22 mouse cellular contexts compared by ENCODE assay signal in the genomic region with DNA sequence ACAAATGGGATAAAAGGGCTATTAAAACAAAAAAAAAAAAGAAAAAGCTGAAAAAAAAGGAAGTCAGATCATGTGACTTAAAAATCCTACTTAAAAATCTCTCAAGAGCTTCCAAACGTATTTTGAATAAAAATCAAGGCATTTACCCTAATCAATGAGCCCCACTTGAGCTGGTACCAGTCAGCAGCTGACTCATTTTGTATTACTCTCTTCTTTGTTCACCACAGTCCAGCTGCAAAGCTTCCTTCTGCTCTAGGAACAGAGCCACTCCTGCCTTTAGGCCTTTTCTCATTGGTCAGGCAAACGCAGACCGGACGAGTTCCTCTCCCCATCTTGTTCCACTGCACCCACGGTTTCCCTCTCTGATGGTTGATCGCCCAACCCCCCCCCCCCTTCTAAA. TPM values are rescaled to one million over a fixed set of nuclear protein-coding genes. Genes with fewer than 3 reads are reported as not detected.
DNase-seq lines count a peak whose midpoint lies in the region; ATAC-seq and TF ChIP-seq lines count a peak whose summit lies in the region.
"Had no signal": no experiment of that assay in that cellular context is flagged by ENCODE, and none has a peak within 500 bp of the region (broad histone marks: within the 10 kb centered on the region; RNA-seq: fewer than 3 reads in every experiment).

No protein-coding gene starts in this region.

- no peak overlapping the region for H3K27ac ChIP-seq in forebrain, embryonic 13.5 days
- H3K27ac ChIP-seq in forebrain, embryonic 16.5 days (ENCODE audit: low read length), result no peak overlapping the region
- H3K27ac ChIP-seq in layer of hippocampus, adult 2 months, result peak overlapping the region; percentile 54
- H3K27ac ChIP-seq in bone marrow macrophage, adult 2 months (ENCODE audit: insufficient read depth, low read depth, low read length), result peak overlapping the region; percentile 15; the same call in 1 of the 2 replicates
- H3K27ac ChIP-seq: embryonic facial prominence, embryonic 13.5 days; gastrocnemius, adult 2 months; heart, embryonic 10.5 days; heart, embryonic 15.5 days; hindbrain, embryonic 13.5 days; hindbrain, postnatal 0 days had no signal

- 64% methylated on average over 6 of the region's 6 CpGs for WGBS in forebrain, embryonic 13.5 days
- 71% methylated on average over 6 of the region's 6 CpGs for WGBS in forebrain, embryonic 16.5 days

- H3K27me3 ChIP-seq in forebrain, embryonic 13.5 days, result no peaks in the 10 kb centered on the region
- no peaks in the 10 kb centered on the region for H3K27me3 ChIP-seq in forebrain, embryonic 16.5 days (replicated peaks; ENCODE audit: control insufficient read depth, insufficient read depth, low read length)
- H3K27me3 ChIP-seq: embryonic facial prominence, embryonic 13.5 days; heart, embryonic 15.5 days; hindbrain, embryonic 13.5 days had no signal

- peak; percentile 82; the same call in 1 of the 2 replicates for ATAC-seq in forebrain, embryonic 13.5 days
- ATAC-seq in forebrain, embryonic 16.5 days, result no peak
- ATAC-seq: hindbrain, postnatal 0 days had no signal

- no peak overlapping the region for H3K4me2 ChIP-seq in forebrain, embryonic 13.5 days
- H3K4me2 ChIP-seq in forebrain, embryonic 16.5 days (ENCODE audit: low read length), result no peak overlapping the region
- H3K4me2 ChIP-seq: embryonic facial prominence, embryonic 13.5 days; heart, embryonic 15.5 days; hindbrain, embryonic 13.5 days had no signal

- H3K9me3 ChIP-seq in forebrain, embryonic 13.5 days (replicated peaks), result no peaks in the 10 kb centered on the region
- no peaks in the 10 kb centered on the region for H3K9me3 ChIP-seq in forebrain, embryonic 16.5 days (ENCODE audit: control insufficient read depth, low read length)
- H3K9me3 ChIP-seq: embryonic facial prominence, embryonic 13.5 days; G1E; heart, embryonic 10.5 days; heart, embryonic 15.5 days; hindbrain, embryonic 13.5 days had no signal

- H3K4me3 ChIP-seq in forebrain, embryonic 13.5 days, result no peak overlapping the region
- no peak overlapping the region for H3K4me3 ChIP-seq in forebrain, embryonic 16.5 days (replicated peaks; ENCODE audit: low read length)
- no peak overlapping the region for H3K4me3 ChIP-seq in layer of hippocampus, adult 2 months
- no peak overlapping the region for H3K4me3 ChIP-seq in bone marrow macrophage, adult 2 months (ENCODE audit: insufficient read depth, low read length)
- H3K4me3 ChIP-seq: embryonic facial prominence, embryonic 13.5 days; gastrocnemius, adult 2 months; heart, embryonic 10.5 days; heart, embryonic 15.5 days; hindbrain, embryonic 13.5 days had no signal

- H3K4me1 ChIP-seq in forebrain, embryonic 13.5 days, result no peaks in the 10 kb centered on the region
- peaks cover 2% of the 10 kb centered on the region; the same call in 1 of the 2 replicates for H3K4me1 ChIP-seq in forebrain, embryonic 16.5 days (replicated peaks; ENCODE audit: control insufficient read depth, insufficient read depth, low read length)
- H3K4me1 ChIP-seq in bone marrow macrophage, adult 2 months (ENCODE audit: control insufficient read depth, insufficient read depth, low read length), result peaks cover 9% of the 10 kb centered on the region
- H3K4me1 ChIP-seq: hindbrain, embryonic 13.5 days had no signal

- H3K9ac ChIP-seq in forebrain, embryonic 13.5 days, result no peak overlapping the region
- no peak overlapping the region for H3K9ac ChIP-seq in forebrain, embryonic 16.5 days (replicated peaks; ENCODE audit: low read depth, low read length)
- H3K9ac ChIP-seq: embryonic facial prominence, embryonic 13.5 days; heart, embryonic 15.5 days; hindbrain, embryonic 13.5 days had no signal

- no peaks in the 10 kb centered on the region for H3K36me3 ChIP-seq in forebrain, embryonic 13.5 days (ENCODE audit: poor library complexity, severe bottlenecking)
- no peaks in the 10 kb centered on the region for H3K36me3 ChIP-seq in forebrain, embryonic 16.5 days (ENCODE audit: control insufficient read depth, insufficient read depth)
- H3K36me3 ChIP-seq: embryonic facial prominence, embryonic 13.5 days; heart, embryonic 10.5 days; heart, embryonic 15.5 days; hindbrain, embryonic 13.5 days had no signal

- no peak for TF ChIP-seq CTCF in layer of hippocampus, adult 2 months (conservative IDR thresholded peaks at IDR 0.05)
- no peak for TF ChIP-seq CTCF in bone marrow macrophage, adult 2 months (IDR thresholded peaks at IDR 0.05; ENCODE audit: low read depth, low read length)

- DNase-seq in layer of hippocampus, adult 2 months (ENCODE audit: low spot score in 2 of 2), result no peak
- no peak for DNase-seq in layer of hippocampus, adult 11-12 months (ENCODE audit: low spot score)
- no peak for DNase-seq in left cerebral cortex, adult 11 months (ENCODE audit: low spot score)
- DNase-seq: adrenal gland, adult 8-10 months; adrenal gland, postnatal 36 days; cerebellum, adult 18-20 months; cerebellum, adult 9-11 months; cerebellum, postnatal 36 days; gastrocnemius, adult 2 months; gastrocnemius, postnatal 36 days; heart, adult 18-20 months; heart, postnatal 14 days; kidney, adult 11 months had no signal

- TF ChIP-seq POLR2A in bone marrow macrophage, adult 2 months (IDR thresholded peaks at IDR 0.05; ENCODE audit: borderline replicate concordance, low read depth, low read length), result no peak

RNA-seq across cellular contexts. Expression of a gene that starts 22.8 kb away (rescaled TPM):
- polyA plus RNA-seq in forebrain, embryonic 13.5 days (2015; fragmentation: Nextera tagmentation; extraction: Ambion mirVana), result 85.9 and 88.7 TPM in 2 replicates
- 63.4 and 72.8 TPM in 2 replicates for polyA plus RNA-seq in forebrain, embryonic 16.5 days (2015; fragmentation: Nextera tagmentation; extraction: Ambion mirVana)
- total RNA-seq in layer of hippocampus, adult 2 months (2021), result 10 to 100 TPM; 21.5 to 24.2 TPM
- 21.5 and 22.0 TPM in 2 replicates for polyA plus RNA-seq in bone marrow macrophage, adult 2 months (2012; ENCODE audit: insufficient read depth, insufficient read length, missing spikeins)

RNA-seq across cellular contexts. Expression of a gene that starts 22.9 kb away (rescaled TPM):
- polyA plus RNA-seq in forebrain, embryonic 13.5 days (2015; fragmentation: Nextera tagmentation; extraction: Ambion mirVana), result 25.6 and 27.8 TPM in 2 replicates
- 33.3 and 33.5 TPM in 2 replicates for polyA plus RNA-seq in forebrain, embryonic 16.5 days (2015; fragmentation: Nextera tagmentation; extraction: Ambion mirVana)
- total RNA-seq in layer of hippocampus, adult 2 months (2021), result 10 to 100 TPM; 17.1 to 18.3 TPM
- 2.4 and 3.1 TPM in 2 replicates for polyA plus RNA-seq in bone marrow macrophage, adult 2 months (2012; ENCODE audit: insufficient read depth, insufficient read length, missing spikeins)

Comparison
In these comparisons a context has a peak if more than half of its experiments do, and no peak if none do; other contexts are left out.
1. H3K27ac ChIP-seq: peak in layer of hippocampus, adult 2 months (single experiment) and bone marrow macrophage, adult 2 months (single experiment); none in forebrain, embryonic 13.5 days (single experiment) and forebrain, embryonic 16.5 days (single experiment).